Mouse (Mus musculus): ENCODE results near the gene Cpt1a.
A peak's percentile ranks its signal among the peaks of the same experiment; 100 is the strongest.

The Cpt1a gene

DNA sequence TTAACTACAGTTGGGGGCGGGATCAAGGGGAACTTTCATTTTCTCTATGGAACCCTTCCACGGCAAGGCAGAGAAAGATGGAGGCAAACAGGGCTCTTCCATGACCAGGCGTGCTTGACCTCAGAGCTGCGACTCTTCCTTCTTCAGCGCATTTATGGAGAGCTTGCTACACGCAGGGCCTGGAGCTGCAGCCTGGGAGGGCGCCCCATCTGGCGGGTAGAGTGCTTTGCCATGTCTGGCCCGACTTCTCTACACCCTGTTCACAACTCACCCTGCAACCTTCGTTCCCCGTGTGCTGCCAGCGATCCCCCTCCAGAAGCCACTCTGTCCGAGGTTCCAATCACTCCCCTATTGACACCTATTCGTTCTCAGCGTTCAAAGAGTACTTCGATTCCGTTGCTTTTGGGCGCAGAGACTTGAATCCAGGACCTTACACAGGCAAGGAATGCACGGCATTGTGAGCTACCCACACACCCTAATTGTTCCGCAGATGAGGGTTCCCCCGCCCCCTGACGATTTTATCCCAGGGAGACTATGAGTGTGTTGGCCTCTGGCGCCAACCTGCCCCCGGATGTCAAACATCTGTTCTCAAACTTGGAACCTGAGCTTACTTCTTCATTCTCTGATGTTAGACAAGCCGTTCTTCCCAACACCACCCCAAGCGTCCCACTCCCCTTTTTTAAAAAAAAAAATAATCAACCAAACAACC is at the start of gene Cpt1a:
Cpt1a (plus strand) TSS at position 74 of the 709 bp plus-strand sequence.
- DNase-seq (ENCODE audit: low spot score in 2 of 2): peak; percentile 68 to 82

DNA sequence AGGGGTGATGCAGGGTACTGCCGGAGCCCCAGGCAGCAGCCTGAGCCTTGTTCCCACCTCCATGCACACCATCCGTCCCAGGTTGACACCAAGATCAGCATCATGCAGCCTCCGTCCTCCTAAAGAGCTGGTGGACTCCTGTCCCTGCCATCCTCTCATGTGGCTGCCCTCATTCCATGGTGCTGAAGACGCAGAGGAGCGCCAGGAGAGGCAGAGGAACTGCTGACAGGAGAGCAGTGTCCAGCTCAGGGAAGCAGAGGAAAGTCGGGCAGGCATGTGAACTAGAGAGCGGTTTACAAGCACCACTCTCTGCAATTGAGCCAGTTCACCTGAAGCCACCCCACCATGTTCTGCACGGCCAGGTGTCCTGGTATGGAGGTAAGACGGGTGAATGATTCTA is 48.8 kb upstream of the Cpt1a start:
- no peak for DNase-seq (ENCODE audit: low spot score in 2 of 2)

DNA sequence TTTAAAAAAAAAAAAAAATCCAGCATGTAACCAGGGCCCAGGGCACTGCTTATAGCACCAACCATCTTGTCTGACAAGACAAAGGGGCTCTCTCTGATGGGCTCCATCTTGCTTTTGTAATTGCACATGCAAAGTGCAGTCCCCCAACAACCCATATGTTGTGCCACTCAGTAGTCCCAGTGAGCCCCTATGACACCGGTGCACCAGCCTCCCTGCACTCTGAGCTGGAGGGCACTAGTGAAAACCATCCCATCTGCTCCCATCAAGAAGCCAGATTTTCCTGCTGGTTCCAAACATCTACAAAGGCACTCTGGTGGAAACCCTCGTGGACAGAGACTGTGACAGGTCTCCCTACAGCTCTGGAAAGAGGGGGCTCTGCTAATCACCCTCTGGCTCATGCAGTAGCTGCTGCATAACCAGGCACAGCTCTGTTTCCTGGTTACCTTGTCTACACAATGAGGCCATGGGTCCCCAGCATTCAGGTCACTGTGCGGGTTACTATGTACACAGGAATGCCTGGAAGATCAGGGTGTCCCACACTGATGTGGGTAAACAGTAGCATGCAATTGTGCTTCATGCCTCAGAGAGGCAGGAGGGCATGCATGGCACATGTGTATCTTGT is 46.3 kb upstream of the Cpt1a start:
- DNase-seq (ENCODE audit: low spot score in 2 of 2): no peak

DNA sequence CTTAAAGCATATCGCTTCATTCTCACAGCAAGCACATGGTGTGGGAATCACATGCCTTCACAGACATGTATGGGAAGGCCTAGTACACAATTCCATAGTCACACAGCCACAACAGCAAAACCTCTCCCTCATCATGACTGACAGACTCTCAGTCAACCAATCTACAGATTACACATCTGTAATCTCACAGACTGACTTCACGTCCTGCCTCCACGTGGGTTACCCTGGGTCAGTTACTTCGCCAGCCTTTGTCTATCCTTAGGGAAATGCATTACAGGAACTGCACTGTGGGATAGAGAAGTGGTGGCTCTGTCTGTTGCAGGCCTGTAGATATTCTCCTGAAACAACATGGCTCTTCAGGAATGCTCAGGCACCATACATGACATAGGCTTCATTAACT is 40.2 kb upstream of the Cpt1a start:
- DNase-seq (ENCODE audit: low spot score in 2 of 2): no peak

DNA sequence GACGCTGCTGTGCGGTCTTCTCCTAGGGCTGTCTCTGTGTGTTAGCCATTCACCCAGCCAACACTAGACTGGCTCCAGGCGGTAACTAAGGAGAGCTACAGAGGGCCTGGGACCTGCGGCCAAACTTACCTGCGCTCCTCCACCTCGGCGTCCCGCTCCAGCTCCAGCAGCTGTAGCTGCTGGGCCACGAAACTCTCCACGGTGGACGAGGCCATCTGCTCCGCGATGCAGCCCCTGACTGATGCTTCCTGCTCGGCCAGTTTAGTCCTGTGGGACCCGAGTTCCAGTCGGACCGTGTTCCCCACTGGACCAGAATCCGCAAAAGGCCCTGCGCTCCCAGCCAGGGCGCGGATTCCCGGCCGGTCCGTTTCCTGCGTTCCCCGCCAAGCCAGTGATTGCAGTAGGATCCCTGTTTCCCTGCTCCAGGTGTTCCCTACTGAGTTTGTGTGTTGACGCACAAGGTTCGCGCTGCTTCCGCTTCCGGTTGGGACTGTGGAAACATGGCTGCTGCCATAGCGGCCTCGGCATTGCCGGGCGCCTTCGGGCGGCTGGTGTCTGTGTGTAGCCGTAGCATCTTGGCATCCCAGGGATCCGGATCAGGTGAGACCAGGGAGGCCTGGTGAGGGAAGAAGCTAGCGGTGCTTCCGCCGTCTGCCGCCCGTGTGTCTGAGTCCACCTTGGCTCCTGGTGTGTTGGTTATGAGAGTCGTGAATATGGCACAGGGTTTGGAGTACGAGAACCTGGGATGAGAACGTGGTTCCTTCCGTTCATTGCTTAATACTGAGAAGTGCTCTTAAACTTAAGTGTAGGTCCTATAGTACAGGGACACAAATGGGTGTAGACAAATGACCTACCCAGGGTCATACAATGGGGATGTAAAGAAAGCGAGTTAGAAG is 39.3 kb upstream of the Cpt1a start, which contains the start of the genes Mrpl21 and Ighmbp2:
Mrpl21 (plus strand) TSS at position 330 of the 896 bp plus-strand sequence.
Ighmbp2 (minus strand) TSS at position 446 of the 896 bp plus-strand sequence.
- peak; percentile 82 to 86 for DNase-seq (ENCODE audit: low spot score in 2 of 2)

DNA sequence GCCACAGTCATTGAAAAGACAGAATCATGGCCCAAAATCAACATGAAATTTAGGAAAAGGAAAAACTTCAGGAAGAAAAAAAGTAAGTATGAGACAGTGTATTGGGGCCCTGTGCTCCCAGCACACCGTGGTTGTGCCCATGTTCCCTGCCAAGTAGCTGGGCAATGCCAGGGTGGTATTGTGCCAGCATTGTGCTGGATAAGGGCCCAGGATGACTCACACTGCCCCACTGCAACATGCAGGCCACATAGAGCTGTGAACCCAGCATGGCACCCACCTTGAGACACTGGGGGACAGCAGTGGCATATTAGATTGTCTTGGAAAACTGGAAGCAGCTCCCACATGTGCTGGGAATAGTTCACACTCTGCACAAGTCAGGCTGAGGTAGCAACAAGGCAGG is 33.1 kb upstream of the Cpt1a start:
- no peak for DNase-seq (ENCODE audit: low spot score in 2 of 2)

DNA sequence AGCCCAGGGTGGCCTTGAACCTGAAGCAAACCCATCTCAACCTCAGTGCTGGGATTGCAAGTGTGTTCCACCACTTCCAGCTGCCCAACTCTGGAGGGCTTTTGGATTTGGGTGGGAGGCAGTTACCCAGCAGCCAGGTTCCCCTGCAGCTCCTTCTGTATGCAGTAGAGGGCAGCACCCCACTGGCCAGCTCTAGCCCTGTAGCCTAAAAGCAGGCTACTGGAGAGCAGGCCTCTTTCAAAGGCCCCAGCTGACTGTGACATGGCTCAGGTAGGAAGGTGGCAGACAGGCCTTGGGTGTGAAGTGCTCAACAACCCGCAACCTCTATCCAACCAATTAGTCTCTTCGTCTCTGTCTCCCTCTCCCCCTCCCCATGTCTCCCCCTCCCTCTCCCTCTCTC is 30.1 kb upstream of the Cpt1a start:
- DNase-seq (ENCODE audit: low spot score in 2 of 2): peak; percentile 47 to 72

DNA sequence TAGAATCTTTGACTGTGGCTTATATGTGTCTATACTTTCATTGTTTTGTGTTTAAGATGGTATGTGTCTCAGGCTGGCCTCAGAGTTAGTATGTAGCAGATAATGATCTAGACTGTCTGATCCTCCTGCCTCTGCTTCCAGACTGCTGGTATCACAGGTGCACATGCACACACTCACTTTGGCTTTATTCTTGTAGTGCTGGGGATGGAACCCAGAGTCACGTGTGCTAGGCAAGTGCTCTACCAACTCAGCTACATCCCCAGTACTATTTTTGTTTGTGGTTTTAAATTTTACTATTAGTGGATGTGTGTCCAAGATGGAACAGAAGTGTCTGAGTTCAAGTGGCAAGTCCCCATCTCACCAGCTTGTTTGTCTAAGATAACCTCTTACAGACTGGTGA is 29.1 kb upstream of the Cpt1a start:
- DNase-seq (ENCODE audit: low spot score in 2 of 2): no peak

DNA sequence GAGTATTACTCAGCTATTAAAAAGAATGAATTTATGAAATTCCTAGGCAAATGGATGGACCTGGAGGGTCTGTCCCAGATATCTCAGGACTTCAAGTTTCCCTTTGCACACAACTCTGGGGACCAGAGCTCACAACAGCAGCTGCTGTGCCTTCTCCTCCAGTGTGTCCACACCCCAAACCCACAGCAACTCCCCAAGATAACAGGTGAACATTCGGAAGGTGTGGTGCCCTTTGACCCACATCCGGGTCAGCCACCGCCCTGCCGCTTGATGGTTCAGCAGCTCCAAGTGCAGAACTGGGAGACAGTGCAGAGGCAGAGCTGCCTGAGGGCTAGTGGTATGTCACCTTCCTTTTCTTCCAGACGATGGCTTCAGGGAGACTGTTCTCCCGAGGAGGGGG is 26.9 kb upstream of the Cpt1a start:
- no peak for DNase-seq (ENCODE audit: low spot score in 2 of 2)

DNA sequence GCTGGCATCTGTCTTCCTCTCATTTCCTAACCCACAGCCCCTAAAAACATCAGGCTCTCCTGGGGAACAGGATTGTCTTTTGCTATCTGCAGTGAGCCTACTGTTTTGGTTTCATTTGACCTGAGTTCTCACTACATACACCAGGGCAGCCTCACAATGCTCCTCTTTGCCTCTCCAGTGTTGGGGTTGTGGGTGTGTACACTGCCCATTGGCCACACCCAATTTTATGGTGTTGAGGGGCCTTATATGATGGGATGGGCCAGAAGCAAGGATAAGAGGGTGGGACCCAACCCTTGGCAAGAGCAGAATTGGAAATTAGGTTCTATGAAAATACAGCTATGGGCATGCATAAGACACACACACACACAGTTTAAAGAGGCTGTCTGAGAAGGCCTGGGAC is 25.1 kb upstream of the Cpt1a start:
- DNase-seq (ENCODE audit: low spot score in 2 of 2): no peak

DNA sequence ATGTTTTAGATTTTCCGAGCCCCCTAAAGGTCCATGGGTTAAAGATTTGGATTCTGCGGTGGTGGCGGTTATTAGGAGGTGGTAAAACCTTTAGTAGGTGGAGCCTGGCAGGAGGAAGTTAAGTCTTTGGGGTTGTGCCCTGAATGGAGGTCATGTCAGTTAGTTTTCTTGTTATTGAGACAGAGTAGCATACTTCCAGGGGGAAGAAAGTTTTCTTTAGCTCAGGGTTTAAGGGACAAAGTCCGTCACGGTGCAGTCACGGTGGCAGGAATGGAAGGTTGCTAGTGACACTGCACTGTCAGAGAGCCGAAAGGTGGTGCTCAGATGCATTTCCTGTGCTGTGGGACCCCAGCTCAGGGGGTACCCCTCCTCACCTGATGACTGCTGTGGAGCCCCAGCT is 24.4 kb upstream of the Cpt1a start:
- no peak for DNase-seq (ENCODE audit: low spot score in 2 of 2)

DNA sequence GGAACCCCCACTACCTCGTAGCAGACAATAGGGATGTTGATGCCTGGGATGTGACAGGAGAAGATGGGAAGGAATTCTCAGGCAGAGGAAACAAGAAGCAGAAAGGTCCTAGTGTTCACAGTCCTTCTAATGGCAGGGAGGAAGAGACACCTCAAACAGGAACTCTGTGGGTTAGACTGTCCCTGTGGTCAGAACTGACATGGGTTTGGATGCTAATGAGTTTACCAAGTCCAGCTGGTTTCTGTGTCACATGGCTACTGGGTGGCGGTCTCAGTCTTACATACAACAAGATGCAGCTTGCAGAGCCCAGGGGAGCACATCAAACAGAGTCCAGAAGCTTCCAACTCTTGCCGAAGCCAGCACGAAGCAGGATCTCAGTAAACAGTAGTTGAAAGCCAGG is 18.1 kb upstream of the Cpt1a start:
- DNase-seq (ENCODE audit: low spot score in 2 of 2): no peak

DNA sequence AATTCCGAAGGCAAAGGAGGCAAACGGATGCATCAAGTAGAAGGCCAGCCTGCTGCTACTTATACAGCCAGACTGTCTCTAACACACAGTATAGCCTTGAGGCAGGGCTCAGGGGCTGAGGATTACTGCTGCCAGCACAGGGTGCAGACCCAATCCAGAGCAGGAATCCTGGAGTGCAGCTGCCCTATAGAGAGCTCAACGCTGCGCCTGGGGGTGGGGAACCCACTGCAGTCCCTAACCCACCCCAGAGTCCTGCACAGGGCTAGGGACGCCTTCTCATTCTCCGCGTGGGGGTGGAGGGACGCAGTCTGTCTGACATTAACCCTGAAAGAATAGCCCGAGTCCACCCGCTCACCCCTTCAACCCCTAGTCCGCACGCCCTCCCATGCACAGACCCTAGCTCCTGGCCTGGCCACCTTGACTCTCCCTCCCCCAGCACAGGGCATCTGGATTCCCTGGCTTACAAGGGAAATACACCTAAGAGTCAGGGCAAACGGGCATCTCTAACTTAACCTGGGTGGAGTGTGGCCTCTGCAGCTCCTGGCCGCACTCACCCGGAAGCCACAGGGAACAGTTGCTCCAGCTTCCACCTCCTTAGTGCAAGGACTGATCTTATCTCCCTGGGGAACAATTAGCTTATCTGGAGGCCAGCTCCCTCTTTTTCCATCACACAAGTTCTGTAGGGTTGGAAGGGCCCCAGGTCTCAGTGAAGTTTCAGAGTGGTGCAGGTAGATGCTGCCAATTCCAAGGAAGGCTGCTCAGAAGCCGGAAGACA is 14.8 kb upstream of the Cpt1a start:
- no peak for DNase-seq (ENCODE audit: low spot score in 2 of 2)

DNA sequence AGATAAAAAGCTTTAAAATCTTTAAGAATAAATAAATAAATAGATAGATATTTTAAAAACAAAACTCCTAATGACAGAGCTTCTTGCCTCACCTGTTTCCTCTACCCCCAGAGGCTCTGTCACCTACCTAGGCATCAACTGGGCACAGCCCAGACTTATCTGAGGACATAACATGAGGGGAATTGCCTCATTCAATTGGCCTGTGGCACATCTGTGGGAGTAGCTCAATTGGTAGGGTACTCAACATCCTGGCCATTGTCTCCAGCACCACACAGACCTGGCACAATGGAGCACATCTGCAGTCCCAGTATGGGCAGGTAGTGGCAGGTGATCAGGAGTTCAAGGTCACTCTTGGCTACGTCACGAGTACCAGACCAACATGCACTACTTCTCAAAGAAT is 2.8 kb upstream of the Cpt1a start:
- no peak for DNase-seq (ENCODE audit: low spot score in 2 of 2)

DNA sequence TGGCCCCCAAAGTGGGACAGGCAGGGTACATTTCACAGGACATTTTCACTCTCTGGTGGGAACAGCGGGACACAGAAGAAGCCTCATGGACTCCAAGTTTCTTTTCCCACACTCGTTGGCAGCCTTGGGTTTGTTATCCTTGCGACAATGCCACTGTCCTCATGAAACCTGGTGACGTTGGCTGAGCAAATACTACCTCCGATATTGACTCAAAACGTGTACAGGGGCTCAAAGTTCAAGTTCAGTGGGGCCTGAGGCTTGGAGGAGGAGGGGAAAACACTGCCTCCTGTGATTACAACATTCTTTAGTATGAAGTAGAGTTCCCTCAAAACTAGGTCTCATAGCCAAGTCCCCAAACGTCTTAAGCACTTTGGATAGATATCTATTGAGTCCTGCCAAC is 2.0 kb upstream of the Cpt1a start:
- no peak for DNase-seq (ENCODE audit: low spot score in 2 of 2)

DNA sequence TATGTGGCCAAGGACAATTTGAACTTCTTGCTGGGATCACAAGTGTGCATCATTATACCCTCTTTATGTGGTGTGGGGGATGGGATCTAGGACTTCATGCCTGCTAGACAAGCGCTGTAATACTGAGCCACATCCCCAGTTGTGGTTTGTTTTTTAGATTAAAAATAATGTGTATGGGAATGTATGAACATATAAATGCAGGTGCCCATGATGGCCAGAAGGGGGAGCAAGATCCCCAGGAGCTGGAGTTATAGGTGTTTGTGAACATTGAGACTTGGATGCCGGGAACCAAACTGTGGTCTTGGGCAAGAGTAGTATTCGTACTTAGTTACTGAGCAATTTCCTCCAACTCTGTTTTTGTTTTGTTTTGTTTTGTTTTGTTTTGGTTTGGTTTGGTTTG is 1.3 kb upstream of the Cpt1a start:
- DNase-seq (ENCODE audit: low spot score in 2 of 2): peak in 1 of 2 experiments; percentile 46

DNA sequence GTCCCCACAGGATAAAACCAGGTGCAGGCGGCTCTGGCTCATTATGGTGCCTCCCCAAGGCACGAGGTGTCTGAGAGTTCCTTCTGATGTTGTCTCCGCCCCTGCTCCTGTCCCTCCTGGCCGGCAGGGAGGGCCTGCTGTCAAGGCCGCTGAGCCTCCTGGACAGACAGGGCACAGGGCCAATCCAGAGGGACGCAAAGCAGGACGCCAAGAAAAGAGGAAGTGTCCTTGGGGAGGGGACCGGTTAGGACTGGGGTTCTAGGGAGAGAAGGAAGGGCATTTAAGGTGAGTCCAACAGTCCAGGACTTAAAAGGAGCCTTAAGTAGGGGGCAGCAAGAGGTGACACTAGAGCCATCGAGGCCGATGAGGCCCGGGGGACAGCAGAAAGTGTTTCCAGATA is 517 bp upstream of the Cpt1a start:
- DNase-seq (ENCODE audit: low spot score in 2 of 2): peak; percentile 58 to 61

DNA sequence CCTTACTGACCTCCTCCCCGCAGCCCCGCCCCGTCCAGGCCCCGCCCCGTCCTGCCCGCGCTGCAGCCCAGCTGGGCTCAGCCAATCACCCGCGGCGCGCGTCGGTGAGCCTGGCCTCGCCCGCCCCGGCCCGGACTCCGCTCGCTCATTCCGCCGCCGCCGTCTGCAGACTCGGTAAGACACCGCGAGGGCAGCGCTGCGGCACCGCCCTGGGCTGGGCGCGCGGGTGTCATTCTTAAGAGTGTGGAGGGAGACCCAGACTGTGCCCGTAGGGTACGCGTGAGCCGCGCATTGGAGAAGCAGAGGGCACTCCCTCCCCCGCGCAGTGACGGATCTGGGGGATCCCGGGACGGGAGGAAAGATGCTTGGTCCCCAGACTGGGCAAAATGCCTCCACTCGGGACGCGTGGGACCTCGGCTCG is 1.1 kb downstream of the Cpt1a start:
- peak; percentile 91 to 94 for DNase-seq (ENCODE audit: low spot score in 2 of 2)

DNA sequence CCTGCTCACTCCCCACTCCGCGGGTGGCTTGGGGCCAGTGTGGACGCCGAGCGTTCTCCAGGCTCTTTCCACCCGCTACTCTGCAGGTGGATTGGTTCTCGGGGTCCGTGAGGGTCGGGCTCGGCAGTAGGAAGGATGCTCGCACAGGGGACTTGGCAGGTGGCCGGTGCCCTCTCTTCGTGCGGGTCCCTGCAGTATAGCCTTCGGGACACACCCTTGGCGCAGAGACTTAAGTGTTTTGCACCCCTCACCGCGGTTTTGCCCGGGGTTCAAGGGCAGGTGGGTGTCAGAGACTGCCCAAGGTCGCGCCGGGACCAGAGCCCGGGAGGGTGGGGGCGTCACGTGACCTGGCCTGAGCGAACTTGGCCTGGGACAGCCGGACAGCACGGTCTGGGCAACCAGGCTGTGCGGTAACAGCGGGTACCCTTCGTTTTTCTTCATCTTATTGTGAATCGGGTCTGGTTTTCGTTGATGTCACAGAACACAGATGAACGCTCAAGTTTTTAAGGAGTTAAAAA is 1.7 kb downstream of the Cpt1a start:
- peak; percentile 75 to 77 for DNase-seq (ENCODE audit: low spot score in 2 of 2)

DNA sequence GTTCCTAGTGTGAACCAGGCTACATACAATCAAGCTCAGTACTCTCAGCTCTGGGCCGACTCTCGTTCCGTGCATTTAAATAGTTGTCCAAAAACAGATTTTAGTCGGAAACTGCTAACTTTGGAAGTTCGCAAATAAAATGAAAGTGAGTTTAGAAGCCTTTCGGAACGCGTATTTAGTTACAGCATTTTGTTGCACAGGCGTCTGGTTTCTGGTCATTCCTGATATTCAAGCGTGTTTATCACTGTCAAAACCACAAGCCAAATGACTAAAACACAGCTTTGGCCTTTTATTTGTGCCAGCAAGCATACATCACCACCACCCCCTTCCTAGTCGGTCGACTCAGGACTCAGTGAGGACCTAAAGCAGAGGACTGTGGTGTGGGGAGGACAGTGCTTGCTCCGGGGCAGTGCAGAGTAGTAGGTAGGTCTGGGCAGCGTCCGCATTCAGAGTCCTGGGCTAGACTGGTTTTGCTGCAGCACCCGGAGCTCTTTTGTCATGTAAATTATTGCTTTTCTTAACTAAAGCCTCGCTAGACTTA is 2.2 kb downstream of the Cpt1a start:
- peak; percentile 49 to 53 for DNase-seq (ENCODE audit: low spot score in 2 of 2)

Data from spleen, postnatal 10 days (tissue).